ENCODE assay signal across 29 mouse cellular contexts in the genomic region with DNA sequence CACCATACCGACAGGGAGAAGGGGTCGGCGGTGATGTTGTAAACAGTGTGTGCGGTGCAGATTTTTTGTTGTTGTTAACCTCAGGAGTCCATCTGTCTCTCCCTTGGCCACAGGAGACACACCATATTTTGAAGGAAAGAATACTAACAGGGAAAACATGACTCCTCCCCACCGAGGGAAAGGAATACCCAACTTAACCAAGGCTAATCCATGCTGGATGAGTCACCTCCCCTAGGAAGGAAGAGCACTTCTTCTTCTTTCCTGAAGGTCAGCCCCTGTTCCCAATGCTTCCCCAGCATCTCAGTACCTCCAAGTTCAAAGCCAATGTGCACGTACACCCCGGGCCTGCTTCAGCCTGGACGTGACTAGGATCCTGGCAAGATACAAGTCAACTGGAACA.
DNase-seq lines count a peak whose midpoint lies in the region; ATAC-seq and TF ChIP-seq lines count a peak whose summit lies in the region.
"Had no signal": no experiment of that assay in that cellular context is flagged by ENCODE, and none has a peak within 500 bp of the region (broad histone marks: within the 10 kb centered on the region; RNA-seq: fewer than 3 reads in every experiment).

No protein-coding gene starts in this region.

- no peak overlapping the region for H3K4me3 ChIP-seq in heart, embryonic 10.5 days
- no peak overlapping the region for H3K4me3 ChIP-seq in intestine, embryonic 15.5 days (replicated peaks)
- H3K4me3 ChIP-seq in intestine, postnatal 0 days (ENCODE audit: low read depth, low read length): no peak overlapping the region
- no peak overlapping the region for H3K4me3 ChIP-seq in embryonic facial prominence, embryonic 13.5 days
- no peak overlapping the region for H3K4me3 ChIP-seq in limb, embryonic 15.5 days
- H3K4me3 ChIP-seq: heart, adult 2 months; hindbrain, embryonic 12.5 days; kidney, embryonic 15.5 days; left cerebral cortex, adult 2 months; liver, embryonic 13.5 days; midbrain, embryonic 10.5 days; neural tube, embryonic 13.5 days had no signal

- DNase-seq in heart, embryonic 10.5 days (ENCODE audit: low spot score): no peak
- no peak for DNase-seq in heart, postnatal 14 days
- no peak for DNase-seq in retina, postnatal 1 day
- DNase-seq: adrenal gland, postnatal 10 days; cerebellum, adult 11 months; cerebellum, adult 9-11 months; embryo, embryonic 11 days; gastrocnemius, postnatal 36 days; heart, adult 2 months; heart, postnatal 36 days; liver, embryonic 13.5 days; lung, adult 18-20 months; right cerebral cortex, postnatal 14 days; thymus, postnatal 4 days had no signal

- no peak overlapping the region for H3K9ac ChIP-seq in intestine, embryonic 15.5 days
- H3K9ac ChIP-seq in intestine, postnatal 0 days (ENCODE audit: low read depth, low read length): no peak overlapping the region
- no peak overlapping the region for H3K9ac ChIP-seq in embryonic facial prominence, embryonic 13.5 days
- H3K9ac ChIP-seq in limb, embryonic 15.5 days: no peak overlapping the region
- H3K9ac ChIP-seq: hindbrain, embryonic 12.5 days; kidney, embryonic 15.5 days; liver, embryonic 13.5 days; neural tube, embryonic 13.5 days had no signal

- no peak overlapping the region for H3K4me2 ChIP-seq in intestine, embryonic 15.5 days (replicated peaks)
- no peak overlapping the region for H3K4me2 ChIP-seq in intestine, postnatal 0 days (replicated peaks; ENCODE audit: low read depth)
- H3K4me2 ChIP-seq in embryonic facial prominence, embryonic 13.5 days: peak overlapping the region; percentile 45
- H3K4me2 ChIP-seq in limb, embryonic 15.5 days: peak overlapping the region; percentile 14; the same call in 1 of the 2 replicates
- H3K4me2 ChIP-seq: hindbrain, embryonic 12.5 days; kidney, embryonic 15.5 days; liver, embryonic 13.5 days; neural tube, embryonic 13.5 days had no signal

- no peaks in the 10 kb centered on the region for H3K9me3 ChIP-seq in heart, embryonic 10.5 days
- no peaks in the 10 kb centered on the region for H3K9me3 ChIP-seq in intestine, embryonic 15.5 days
- no peaks in the 10 kb centered on the region for H3K9me3 ChIP-seq in intestine, postnatal 0 days (ENCODE audit: control insufficient read depth)
- no peaks in the 10 kb centered on the region for H3K9me3 ChIP-seq in embryonic facial prominence, embryonic 13.5 days
- no peaks in the 10 kb centered on the region for H3K9me3 ChIP-seq in limb, embryonic 15.5 days
- H3K9me3 ChIP-seq: hindbrain, embryonic 12.5 days; kidney, embryonic 15.5 days; liver, embryonic 13.5 days; midbrain, embryonic 10.5 days; neural tube, embryonic 13.5 days had no signal

- H3K27ac ChIP-seq in heart, embryonic 10.5 days: peak overlapping the region; percentile 47; the same call in 1 of the 2 replicates
- 0 out of 2 replicates have a peak overlapping the region, but pooled peaks have one; percentile 9 for H3K27ac ChIP-seq in intestine, embryonic 15.5 days
- no peak overlapping the region for H3K27ac ChIP-seq in intestine, postnatal 0 days (ENCODE audit: low read depth, low read length)
- H3K27ac ChIP-seq in embryonic facial prominence, embryonic 13.5 days: peak overlapping the region; percentile 83
- peak overlapping the region; percentile 17; the same call in 1 of the 2 replicates for H3K27ac ChIP-seq in limb, embryonic 15.5 days
- H3K27ac ChIP-seq: gastrocnemius, adult 2 months; heart, adult 2 months; hindbrain, embryonic 12.5 days; hindbrain, postnatal 0 days; left cerebral cortex, adult 2 months; liver, embryonic 13.5 days; midbrain, embryonic 10.5 days; neural tube, embryonic 13.5 days had no signal

- H3K4me1 ChIP-seq in heart, embryonic 10.5 days: peaks cover 23% of the 10 kb centered on the region
- peaks cover 13% of the 10 kb centered on the region for H3K4me1 ChIP-seq in intestine, embryonic 15.5 days (replicated peaks)
- H3K4me1 ChIP-seq in intestine, postnatal 0 days (replicated peaks; ENCODE audit: control insufficient read depth, insufficient read depth, low read length): peaks cover 2% of the 10 kb centered on the region; the same call in 1 of the 2 replicates
- peaks cover 40% of the 10 kb centered on the region for H3K4me1 ChIP-seq in embryonic facial prominence, embryonic 13.5 days
- peaks cover 31% of the 10 kb centered on the region for H3K4me1 ChIP-seq in limb, embryonic 15.5 days
- H3K4me1 ChIP-seq: liver, embryonic 13.5 days; neural tube, embryonic 13.5 days had no signal

- intact Hi-C loops in heart, postnatal 14 days (cut with DNase I): no loop called here

- WGBS in heart, embryonic 10.5 days: 84% methylated on average over 8 of the region's 8 CpGs
- 63% methylated on average over 8 of the region's 8 CpGs for WGBS in intestine, embryonic 15.5 days
- WGBS in intestine, postnatal 0 days: 64% methylated on average over 8 of the region's 8 CpGs
- WGBS in embryonic facial prominence, embryonic 13.5 days: 81% methylated on average over 8 of the region's 8 CpGs
- WGBS in limb, embryonic 15.5 days: 81% methylated on average over 8 of the region's 8 CpGs

- no peak for ATAC-seq in intestine, embryonic 15.5 days
- ATAC-seq in intestine, postnatal 0 days: no peak
- no peak for ATAC-seq in embryonic facial prominence, embryonic 13.5 days (ENCODE audit: insufficient number of reproducible peaks, insufficient read depth, low FRiP score, low TSS enrichment, low read depth)
- ATAC-seq in limb, embryonic 15.5 days (ENCODE audit: insufficient number of reproducible peaks, low FRiP score, low TSS enrichment, low read depth): no peak
- ATAC-seq in megakaryocyte, adult 5-6 weeks (ENCODE audit: poor library complexity, severe bottlenecking): no peak
- ATAC-seq: forebrain, embryonic 16.5 days; hindbrain, postnatal 0 days; intestine, embryonic 16.5 days; lung, postnatal 0 days had no signal

- TF ChIP-seq CTCF in intestine, postnatal 0 days (IDR thresholded peaks at IDR 0.05; ENCODE audit: low read depth): no peak

- H3K36me3 ChIP-seq in heart, embryonic 10.5 days: peaks cover 5% of the 10 kb centered on the region; the same call in 1 of the 2 replicates
- no peaks in the 10 kb centered on the region for H3K36me3 ChIP-seq in intestine, embryonic 15.5 days
- H3K36me3 ChIP-seq in intestine, postnatal 0 days (ENCODE audit: control insufficient read depth, insufficient read depth): peaks cover 5% of the 10 kb centered on the region; the same call in 1 of the 2 replicates
- peaks cover 14% of the 10 kb centered on the region; the same call in 1 of the 2 replicates for H3K36me3 ChIP-seq in embryonic facial prominence, embryonic 13.5 days
- 0 out of 2 replicates have a peak, but pooled peaks cover 4% of the 10 kb centered on the region for H3K36me3 ChIP-seq in limb, embryonic 15.5 days
- H3K36me3 ChIP-seq: hindbrain, embryonic 12.5 days; liver, embryonic 13.5 days; neural tube, embryonic 13.5 days had no signal

- H3K27me3 ChIP-seq in heart, embryonic 10.5 days (ENCODE audit: insufficient read depth, poor library complexity, severe bottlenecking): no peaks in the 10 kb centered on the region
- no peaks in the 10 kb centered on the region for H3K27me3 ChIP-seq in intestine, embryonic 15.5 days (replicated peaks)
- no peaks in the 10 kb centered on the region for H3K27me3 ChIP-seq in intestine, postnatal 0 days (replicated peaks; ENCODE audit: control insufficient read depth, insufficient read depth, low read length)
- H3K27me3 ChIP-seq in embryonic facial prominence, embryonic 13.5 days: no peaks in the 10 kb centered on the region
- H3K27me3 ChIP-seq in limb, embryonic 15.5 days: no peaks in the 10 kb centered on the region
- H3K27me3 ChIP-seq: hindbrain, embryonic 12.5 days; kidney, embryonic 15.5 days; liver, embryonic 13.5 days; neural tube, embryonic 13.5 days had no signal

Comparison
In these comparisons a context has a peak if more than half of its experiments do, and no peak if none do; other contexts are left out.
1. H3K4me2 ChIP-seq: peak in embryonic facial prominence, embryonic 13.5 days (single experiment) and limb, embryonic 15.5 days (single experiment); none in intestine, embryonic 15.5 days (single experiment) and intestine, postnatal 0 days (single experiment).